Mouse (Mus musculus) ES-Bruce4 (cell line): ENCODE results near the gene Arl15. TPM values are rescaled to one million over a fixed set of nuclear protein-coding genes. Genes with fewer than 3 reads are reported as not detected.

Experiments
- H3K27ac ChIP-seq: 2 replicates; pipeline ENCODE4 v1.5.1; 2012; ENCODE audit warnings: low read length, inconsistent platforms; ENCODE audit not compliant: insufficient read depth
- H3K27me3 ChIP-seq: 2 replicates; pipeline ENCODE4 v1.6.1; 2012; ENCODE audit warnings: mild to moderate bottlenecking, low read length, inconsistent platforms; ENCODE audit not compliant: control insufficient read depth, poor library complexity, insufficient read depth, severe bottlenecking
- H3K36me3 ChIP-seq: 2 replicates; pipeline ENCODE4 v1.6.1; 2012; ENCODE audit warnings: inconsistent platforms, mild to moderate bottlenecking, low read length, moderate library complexity; ENCODE audit not compliant: control insufficient read depth, poor library complexity, insufficient read depth, severe bottlenecking
- H3K4me1 ChIP-seq: one replicate; pipeline ENCODE4 v1.8.1; 2011; ENCODE audit warnings: low read length; ENCODE audit not compliant: control insufficient read depth, insufficient read depth
- H3K4me3 ChIP-seq: 2 replicates; pipeline ENCODE4 v1.5.1; 2011; ENCODE audit warnings: low read depth, mild to moderate bottlenecking, low read length
- H3K9ac ChIP-seq: 2 replicates; pipeline ENCODE4 v1.6.1; 2012; ENCODE audit warnings: low read depth, mild to moderate bottlenecking, inconsistent platforms; ENCODE audit not compliant: poor library complexity, severe bottlenecking
- H3K9me3 ChIP-seq: replicated peaks from 2 replicates; pipeline ENCODE4 v1.6.1; 2012; ENCODE audit warnings: mild to moderate bottlenecking, low read length, inconsistent platforms; ENCODE audit not compliant: control insufficient read depth, poor library complexity, insufficient read depth, severe bottlenecking
- CTCF ChIP-seq: IDR thresholded peaks from one replicate; pipeline ENCODE4 v1.8.1; 2011; ENCODE audit warnings: low read depth, low read length
- EP300 ChIP-seq: IDR thresholded peaks from 2 replicates; pipeline ENCODE4 v1.6.1; 2011; ENCODE audit warnings: low read depth, low read length; ENCODE audit not compliant: insufficient read depth
- POLR2A ChIP-seq: IDR thresholded peaks from one replicate; pipeline ENCODE4 v1.8.1; 2011; ENCODE audit warnings: low read length; ENCODE audit not compliant: insufficient read depth
- polyA plus RNA-seq: library from polyadenylated mRNA; stranded (reverse); fragments of >200 nt; gene quantifications from 2 replicates; pipeline ENCODE4 v1.2.4, GENCODE M21; 2011; ENCODE audit warnings: low read depth; ENCODE audit not compliant: missing spikeins, insufficient read depth, insufficient read length

Gene Arl15
- polyA plus RNA-seq, 1 experiment, result 53.3 TPM

DNA sequence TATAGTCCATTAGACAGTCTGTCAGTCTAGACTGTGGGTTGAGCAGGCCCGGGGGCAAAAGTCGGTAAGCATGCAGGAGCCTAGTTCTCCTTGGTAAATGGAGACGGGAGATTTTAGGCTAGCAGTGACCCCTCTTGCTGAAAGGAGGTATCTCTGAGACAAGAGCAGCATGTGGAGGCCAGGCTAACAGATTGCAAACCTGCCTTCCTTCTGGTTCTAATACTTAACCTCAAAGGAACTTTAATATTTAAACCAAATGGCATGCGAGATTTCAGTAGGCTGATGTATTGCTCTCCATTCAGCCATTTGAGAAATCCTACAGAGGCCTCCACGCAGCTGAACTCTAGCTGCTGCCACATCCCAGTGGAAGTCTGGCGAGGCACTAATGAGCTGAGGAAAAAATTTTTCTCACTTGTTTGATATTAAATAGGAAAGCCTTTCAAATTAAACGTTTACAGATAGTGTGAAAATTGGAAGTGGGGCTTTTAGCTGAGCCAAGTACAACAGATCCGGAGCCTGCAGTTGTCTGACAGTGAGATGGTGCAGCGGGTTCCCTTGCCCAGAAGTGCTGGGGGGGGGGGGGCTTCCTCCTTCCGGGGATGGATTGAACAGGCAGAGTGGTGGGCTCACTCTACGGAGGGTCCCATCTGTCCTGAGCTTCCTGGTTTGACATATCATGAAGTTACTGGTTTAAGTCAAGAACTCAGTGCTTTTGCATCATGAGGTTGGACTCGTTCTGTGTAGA lies 372.3 kb downstream of the Arl15 start:
- Histone ChIP-seq H3K36me3 (no peaks in the 10 kb centered on the region), H3K27me3 (no peaks in the 10 kb centered on the region), H3K9me3 (no peaks in the 10 kb centered on the region), H3K4me1 (no peaks in the 10 kb centered on the region), H3K9ac (no peak overlapping the region), H3K4me3 (no peak overlapping the region), H3K27ac (no peak overlapping the region)
- no peak for TF ChIP-seq CTCF
- no peak for TF ChIP-seq EP300
- no peak for TF ChIP-seq POLR2A

DNA sequence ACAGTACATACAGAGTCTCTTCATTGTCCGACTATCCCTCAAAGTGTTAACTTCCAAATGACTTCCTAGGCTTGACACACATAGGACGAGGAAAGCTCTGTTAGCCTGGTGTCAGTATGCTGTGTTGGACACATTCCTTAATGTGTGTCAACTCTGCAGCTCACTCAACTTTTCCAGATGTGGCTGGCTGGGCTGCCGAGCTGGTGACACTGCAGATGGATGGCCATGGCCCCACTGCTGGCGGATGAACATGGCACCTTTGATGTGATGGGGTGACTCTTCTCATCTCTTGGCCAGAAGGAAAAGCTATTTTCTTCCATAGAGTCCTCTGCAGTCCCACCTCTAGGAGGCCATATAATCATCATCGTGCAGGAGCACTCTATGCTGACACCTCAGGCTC lies 375.8 kb downstream of the Arl15 start:
- H3K27ac ChIP-seq, result no peak overlapping the region
- no peaks in the 10 kb centered on the region for H3K9me3 ChIP-seq
- no peak overlapping the region for H3K9ac ChIP-seq
- no peaks in the 10 kb centered on the region for H3K4me1 ChIP-seq
- no peaks in the 10 kb centered on the region for H3K36me3 ChIP-seq
- no peaks in the 10 kb centered on the region for H3K27me3 ChIP-seq
- TF ChIP-seq EP300 (no peak), CTCF (no peak), POLR2A (no peak)
- no peak overlapping the region for H3K4me3 ChIP-seq

DNA sequence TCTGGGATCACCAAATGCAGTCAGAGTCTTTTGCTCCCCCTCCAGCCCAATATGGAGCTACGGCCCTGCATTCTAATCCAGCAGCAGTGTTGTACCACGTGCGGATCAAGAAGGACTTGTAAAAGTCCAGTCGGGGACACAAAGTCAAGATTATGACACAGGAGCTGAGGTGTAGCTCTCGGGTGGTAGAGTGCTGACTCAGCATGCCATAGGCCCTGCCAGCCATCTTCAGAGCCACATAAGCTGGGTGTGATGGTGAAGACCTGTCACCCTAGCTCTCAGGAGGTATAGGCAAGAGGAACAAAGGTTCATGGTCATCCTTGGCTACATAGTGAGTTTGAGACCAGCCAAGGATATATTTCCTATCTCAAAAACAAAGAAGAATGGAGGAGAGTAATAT lies 377.2 kb downstream of the Arl15 start:
- no peak for TF ChIP-seq CTCF
- no peak for TF ChIP-seq POLR2A
- no peak for TF ChIP-seq EP300
- Histone ChIP-seq H3K27ac (no peak overlapping the region), H3K9ac (no peak overlapping the region), H3K9me3 (no peaks in the 10 kb centered on the region), H3K4me3 (no peak overlapping the region), H3K4me1 (no peaks in the 10 kb centered on the region), H3K27me3 (no peaks in the 10 kb centered on the region), H3K36me3 (no peaks in the 10 kb centered on the region)

DNA sequence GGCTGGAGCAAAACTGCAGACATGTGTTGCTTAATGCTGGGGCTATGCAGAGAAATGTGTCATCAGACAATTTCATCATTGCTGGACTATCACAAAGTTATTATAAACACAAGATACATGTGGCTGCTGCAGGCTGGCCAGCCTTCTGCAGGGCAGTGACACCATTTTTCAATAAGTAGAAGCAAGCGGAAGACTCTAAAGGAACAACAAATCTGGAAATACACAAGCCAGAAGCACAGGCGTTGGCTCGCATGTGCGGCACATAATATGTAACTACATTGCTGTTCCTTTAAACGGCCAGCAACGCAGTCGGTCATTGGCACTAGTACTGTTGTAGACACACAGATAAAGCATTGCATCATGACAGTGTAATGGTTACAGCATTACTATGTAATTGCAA lies 393.8 kb downstream of the Arl15 start:
- no peaks in the 10 kb centered on the region for H3K36me3 ChIP-seq
- H3K27me3 ChIP-seq, result no peaks in the 10 kb centered on the region

DNA sequence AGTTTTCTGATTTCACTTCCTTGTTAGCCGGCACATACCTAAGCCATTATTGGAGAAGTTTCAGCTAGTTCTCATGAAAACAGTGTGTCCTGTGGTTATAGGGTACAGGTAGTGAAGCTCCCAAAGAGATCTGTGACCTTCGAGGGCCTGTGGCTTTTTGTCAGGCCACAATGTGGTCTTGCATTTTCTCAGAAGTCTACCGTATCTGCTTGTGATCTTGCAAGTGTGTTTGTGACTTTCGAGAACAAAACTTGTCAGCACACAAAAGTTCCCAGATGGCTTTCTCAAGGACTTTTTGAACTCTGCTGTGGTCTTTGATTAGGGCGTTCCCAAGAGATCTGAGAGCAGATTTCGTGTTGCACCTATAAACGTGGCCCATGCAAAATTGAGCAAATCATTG lies 394.5 kb downstream of the Arl15 start:
- Histone ChIP-seq H3K27me3 (no peaks in the 10 kb centered on the region), H3K4me3 (no peak overlapping the region), H3K9ac (no peak overlapping the region), H3K27ac (no peak overlapping the region), H3K36me3 (no peaks in the 10 kb centered on the region), H3K9me3 (no peaks in the 10 kb centered on the region), H3K4me1 (no peaks in the 10 kb centered on the region)
- TF ChIP-seq EP300, result no peak

More for the DNA sequence above, 393.8 kb downstream of the Arl15 start:
- Histone ChIP-seq H3K4me1 (no peaks in the 10 kb centered on the region), H3K9ac (no peak overlapping the region), H3K9me3 (no peaks in the 10 kb centered on the region), H3K27ac (no peak overlapping the region), H3K4me3 (no peak overlapping the region)
- no peak for TF ChIP-seq CTCF
- TF ChIP-seq EP300, result no peak
- no peak for TF ChIP-seq POLR2A

DNA sequence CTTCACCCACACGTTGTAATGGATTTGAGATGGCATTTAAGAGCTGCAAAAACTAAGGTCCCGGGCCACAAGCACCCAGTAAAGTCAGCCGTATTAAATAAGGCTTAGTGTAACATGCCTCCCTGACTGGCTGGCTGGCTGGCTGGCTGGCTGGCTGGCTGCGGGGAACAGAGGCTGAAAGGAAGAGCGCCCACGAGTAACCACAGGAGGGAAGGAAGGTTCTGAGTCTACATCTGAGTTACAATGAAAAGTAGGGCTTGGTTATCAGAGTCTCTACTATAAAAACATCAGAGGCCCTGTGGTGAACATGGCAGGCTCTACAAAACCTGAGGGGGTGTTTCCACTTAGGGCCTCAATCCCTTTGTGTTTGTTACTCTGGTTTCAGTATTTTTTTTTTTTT lies 395.1 kb downstream of the Arl15 start:
- H3K4me3 ChIP-seq, result no peak overlapping the region
- no peaks in the 10 kb centered on the region for H3K36me3 ChIP-seq
- H3K4me1 ChIP-seq, result no peaks in the 10 kb centered on the region
- no peaks in the 10 kb centered on the region for H3K27me3 ChIP-seq
- H3K27ac ChIP-seq, result no peak overlapping the region
- H3K9ac ChIP-seq, result no peak overlapping the region
- no peaks in the 10 kb centered on the region for H3K9me3 ChIP-seq
- TF ChIP-seq EP300 (no peak), CTCF (no peak), POLR2A (no peak)
